Mouse (Mus musculus) NIH3T3 (cell line): Measurements from ENCODE around the gene Zmat5.

Source experiments
- DNase-seq: peaks from one replicate; pipeline ENCODE4 v3.0.0-alpha.2; 2012; ENCODE audit warnings: low read depth

Gene Zmat5

GRCm38 (mm10) chr11:4783116-4783515, 78.6 kb downstream of the Zmat5 start:
- no peak for DNase-seq

- no peak for DNase-seq
These were observed 80.2 kb downstream of the Zmat5 start for GRCm38 (mm10) chr11:4784629-4785142.
